Mouse (Mus musculus) midbrain, postnatal 0 days (tissue): ENCODE measurements around the gene Gpr142. TPM values are rescaled to one million over a fixed set of nuclear protein-coding genes. Genes with fewer than 3 reads are reported as not detected.

Experiments used
- ATAC-seq: fragments of 200-750 bp; cut with Nextera tagmentation; 2 replicates; pipeline ENCODE4 v1.8.0; 2017; ENCODE audit warnings: moderate number of reproducible peaks, mild to moderate bottlenecking, moderate TSS enrichment, moderate library complexity; ENCODE audit not compliant: low FRiP score
- DNase-seq: peaks from one replicate; pipeline ENCODE4 v3.0.0-alpha.2; 2015; ENCODE audit warnings: low spot score
- H3K27ac ChIP-seq: fragments of 300-500 bp; sonication (generic); 2 replicates; pipeline ENCODE4 v1.5.1; 2014; ENCODE audit warnings: low read depth, mild to moderate bottlenecking, low read length, mixed read lengths
- H3K27me3 ChIP-seq: fragments of 300-500 bp; sonication (generic); 2 replicates; pipeline ENCODE4 v1.6.1; 2014; ENCODE audit warnings: low read length, control low read depth, mixed read lengths; ENCODE audit not compliant: insufficient read depth
- H3K36me3 ChIP-seq: fragments of 300-500 bp; sonication (generic); 2 replicates; pipeline ENCODE4 v1.6.1; 2014; ENCODE audit warnings: low read length, control low read depth, mixed read lengths; ENCODE audit not compliant: insufficient read depth
- H3K4me1 ChIP-seq: fragments of 300-500 bp; sonication (generic); 2 replicates; pipeline ENCODE4 v1.6.1; 2014; ENCODE audit warnings: mild to moderate bottlenecking, control low read depth, antibody characterized with exemption, low read length, mixed read lengths; ENCODE audit not compliant: insufficient read depth
- H3K4me2 ChIP-seq: fragments of 300-500 bp; sonication (generic); 2 replicates; pipeline ENCODE4 v1.6.1; 2014; ENCODE audit warnings: low read depth, mild to moderate bottlenecking, low read length, mixed read lengths; ENCODE audit not compliant: poor library complexity, severe bottlenecking
- H3K4me3 ChIP-seq: fragments of 300-500 bp; sonication (generic); 2 replicates; pipeline ENCODE4 v1.5.1; 2014; ENCODE audit warnings: low read depth, mild to moderate bottlenecking, low read length, moderate library complexity
- H3K9ac ChIP-seq: fragments of 300-500 bp; sonication (generic); replicated peaks from 2 replicates; pipeline ENCODE4 v1.6.1; 2014; ENCODE audit warnings: mild to moderate bottlenecking, low read length, moderate library complexity, mixed read lengths; ENCODE audit not compliant: poor library complexity, severe bottlenecking
- H3K9me3 ChIP-seq: fragments of 300-500 bp; sonication (generic); 2 replicates; pipeline ENCODE4 v1.6.1; 2016; ENCODE audit warnings: low read length, control low read depth
- CTCF ChIP-seq: IDR thresholded peaks from 2 replicates; pipeline ENCODE4 v1.5.1; 2016; ENCODE audit warnings: antibody characterized with exemption, mild to moderate bottlenecking
- WGBS: fragments of 180-500 bp; shearing (Covaris S2); extraction: QIAGEN DNeasy Blood & Tissue Kit; methylation state at CpG from one replicate; pipeline ENCODE4 v1.1.7; 2014; 5-methylcytosine and 5-hydroxymethylcytosine counted together
- polyA plus RNA-seq: library from polyadenylated mRNA; unstranded; fragments of >200 nt; fragmentation: Nextera tagmentation; extraction: Ambion mirVana; gene quantifications from 2 replicates; pipeline ENCODE4 v1.2.1, GENCODE M21; 2015
- total RNA-seq: library from RNA; depleted of rRNA; stranded (reverse); fragments of >200 nt; gene quantifications from 2 replicates; pipeline ENCODE4 v1.2.3, GENCODE M21; 2014

Gpr142 gene
- total and polyA plus RNA-seq, 2 experiments from 2014 or later, result not detected

DNA sequence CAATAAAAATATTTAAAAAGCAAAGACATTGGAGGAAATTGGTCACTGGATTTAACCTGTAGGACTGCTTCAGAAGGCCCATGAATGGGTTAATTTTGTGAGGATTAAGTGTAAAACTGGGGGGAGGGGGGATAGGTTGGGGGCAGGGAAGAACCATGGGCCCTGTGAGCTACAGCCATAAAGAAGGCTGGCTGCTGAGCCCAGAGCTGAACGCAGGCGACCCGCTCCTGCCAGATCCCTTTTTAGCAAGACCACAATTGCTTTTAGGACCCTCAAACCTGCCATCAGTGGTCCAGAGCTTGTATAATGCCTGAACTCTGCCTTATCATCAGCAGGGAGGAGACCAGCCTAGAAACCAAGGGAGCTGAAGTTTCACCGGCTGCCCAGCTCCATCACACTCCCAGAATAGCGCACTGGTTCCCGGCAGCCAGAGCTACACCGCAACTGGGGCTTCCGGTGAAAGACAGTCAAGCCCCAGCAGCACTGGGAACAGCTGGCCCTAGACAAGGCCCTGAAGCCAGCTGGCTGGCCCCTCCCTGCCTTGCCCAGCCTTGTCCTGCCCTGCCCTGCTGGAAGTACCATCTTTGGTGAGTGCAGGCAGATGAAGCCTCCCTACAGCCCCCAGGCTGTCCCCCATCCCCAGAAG is 45.2 kb downstream of the Gpr142 start:
- DNase-seq (no peak), ATAC-seq (no peak)
- no peak overlapping the region for H3K9ac ChIP-seq
- WGBS, result 12% methylated on average over 8 of the region's 8 CpGs
- H3K27me3 ChIP-seq, result 0 out of 2 replicates have a peak, but pooled peaks cover 3% of the 10 kb centered on the region
- H3K27ac ChIP-seq, result no peak overlapping the region
- no peaks in the 10 kb centered on the region for H3K4me1 ChIP-seq
- TF ChIP-seq CTCF, result no peak
- H3K4me3 ChIP-seq, result no peak overlapping the region
- no peaks in the 10 kb centered on the region for H3K36me3 ChIP-seq
- no peak overlapping the region for H3K4me2 ChIP-seq
- no peaks in the 10 kb centered on the region for H3K9me3 ChIP-seq

DNA sequence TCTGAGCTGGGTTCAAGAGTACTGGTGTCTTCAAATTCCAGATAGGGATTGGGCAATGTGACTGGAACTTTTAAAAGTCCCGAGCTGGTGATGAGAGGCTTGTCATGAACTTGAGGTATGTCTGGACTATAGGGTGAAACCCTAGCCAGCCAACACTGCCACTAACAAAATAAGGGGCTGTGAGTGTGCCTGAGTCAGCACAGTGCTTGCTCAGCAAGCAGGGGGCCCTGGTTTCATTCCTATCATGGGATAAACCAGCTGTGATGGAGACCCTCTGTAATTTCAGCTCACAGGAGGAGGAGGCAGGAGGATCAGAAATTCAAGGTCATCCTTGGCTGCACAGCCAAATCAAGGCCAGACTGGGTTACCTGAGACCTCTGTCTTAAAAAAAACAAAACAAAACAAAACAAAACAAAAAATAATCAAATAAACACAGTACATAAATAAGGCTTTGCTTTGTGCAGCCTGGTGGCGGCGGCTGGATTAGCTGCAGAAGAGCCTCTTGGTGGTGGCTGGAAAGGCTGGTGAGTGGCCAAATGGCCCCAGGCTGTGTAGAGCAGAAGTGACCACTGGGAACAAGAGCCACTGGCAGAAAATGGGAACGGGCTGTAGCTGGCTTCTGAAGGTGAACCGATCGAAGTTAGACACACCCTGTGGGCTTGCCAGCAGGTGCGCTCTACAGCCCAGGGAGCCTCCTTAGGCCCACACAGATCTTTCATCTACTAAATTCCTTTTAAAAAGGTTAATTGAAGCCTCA is 45.9 kb downstream of the Gpr142 start:
- Histone ChIP-seq H3K4me2 (no peak overlapping the region), H3K9me3 (no peaks in the 10 kb centered on the region), H3K27me3 (peaks cover 6% of the 10 kb centered on the region), H3K9ac (no peak overlapping the region), H3K4me1 (no peaks in the 10 kb centered on the region), H3K27ac (no peak overlapping the region), H3K36me3 (no peaks in the 10 kb centered on the region), H3K4me3 (no peak overlapping the region)
- ATAC-seq (no peak), DNase-seq (no peak)
- 66% methylated on average over 7 of the region's 7 CpGs for WGBS
- no peak for TF ChIP-seq CTCF

DNA sequence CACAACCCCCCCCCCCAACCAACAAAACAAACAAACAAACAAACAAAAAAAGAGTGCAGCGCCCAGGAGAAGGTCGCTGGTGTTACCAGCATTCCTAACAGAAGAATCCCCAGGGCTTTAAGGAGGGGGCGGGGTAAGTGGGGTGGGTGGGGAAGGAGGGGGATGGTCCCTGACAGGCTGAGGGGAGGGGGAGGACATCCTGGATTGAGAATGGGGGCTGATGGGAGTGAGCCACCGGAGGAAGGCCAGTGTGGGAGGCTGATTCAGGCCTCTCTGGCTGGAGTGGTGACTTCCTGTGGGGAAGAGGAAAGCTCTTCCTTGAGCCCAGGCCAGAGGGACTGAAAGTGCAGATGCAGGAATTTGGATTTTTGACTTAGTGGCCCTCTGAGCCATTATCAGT is 47.6 kb downstream of the Gpr142 start:
- 81% methylated on average over 4 of the region's 4 CpGs for WGBS
- H3K4me3 ChIP-seq, result no peak overlapping the region
- no peak overlapping the region for H3K27ac ChIP-seq
- H3K4me1 ChIP-seq, result no peaks in the 10 kb centered on the region
- no peak overlapping the region for H3K9ac ChIP-seq
- no peak for TF ChIP-seq CTCF
- no peak overlapping the region for H3K4me2 ChIP-seq
- H3K9me3 ChIP-seq, result no peaks in the 10 kb centered on the region
- H3K36me3 ChIP-seq, result no peaks in the 10 kb centered on the region
- H3K27me3 ChIP-seq, result peaks cover 13% of the 10 kb centered on the region
- ATAC-seq (no peak), DNase-seq (no peak)

DNA sequence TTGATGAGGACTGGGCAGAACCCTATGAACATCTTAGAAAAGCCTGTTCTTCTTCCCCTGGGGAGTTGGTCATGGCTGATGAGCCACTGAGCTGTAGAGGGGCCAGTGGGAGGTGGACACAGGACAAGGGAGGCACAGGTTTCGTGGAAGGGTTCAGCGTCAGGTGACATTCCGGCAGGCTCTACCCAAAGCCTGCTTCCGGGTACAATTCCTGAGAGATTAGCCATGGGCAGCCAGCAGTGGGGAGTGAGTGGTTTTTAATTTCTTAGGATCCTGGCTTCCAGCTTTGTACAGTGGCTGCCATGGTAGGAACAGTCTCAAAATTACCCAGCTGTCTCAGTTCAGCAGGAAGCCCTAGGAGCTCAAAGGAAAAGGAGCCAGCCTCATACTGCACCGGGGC is 48.3 kb downstream of the Gpr142 start:
- no peak for DNase-seq

DNA sequence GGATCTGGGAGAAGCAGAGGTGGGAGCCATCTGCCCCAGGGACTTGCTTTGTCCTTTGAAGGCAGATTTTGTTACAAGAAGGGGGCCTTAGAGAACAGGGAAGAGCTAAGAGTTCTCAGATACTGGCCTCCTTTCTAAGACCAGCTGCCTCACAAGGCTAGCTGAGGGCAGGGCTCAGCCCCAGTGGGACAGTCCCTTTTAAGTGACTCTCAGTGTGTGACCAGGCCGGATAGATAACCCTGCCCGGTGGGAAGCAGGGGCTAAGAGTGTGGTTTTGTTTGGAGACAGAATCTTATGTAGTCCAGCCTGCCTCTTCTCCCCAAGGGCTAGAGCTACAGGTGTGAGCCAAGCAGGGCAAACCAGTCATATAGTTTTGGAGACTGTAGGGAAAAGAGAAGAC is 50.8 kb downstream of the Gpr142 start:
- ATAC-seq (no peak), DNase-seq (no peak)
- Histone ChIP-seq H3K4me1 (0 out of 2 replicates have a peak, but pooled peaks cover 4% of the 10 kb centered on the region), H3K9ac (no peak overlapping the region), H3K27me3 (peaks cover 39% of the 10 kb centered on the region), H3K4me2 (no peak overlapping the region), H3K4me3 (no peak overlapping the region), H3K36me3 (no peaks in the 10 kb centered on the region), H3K9me3 (no peaks in the 10 kb centered on the region), H3K27ac (no peak overlapping the region)
- WGBS, result 20% methylated on average over 2 of the region's 2 CpGs
- TF ChIP-seq CTCF, result no peak

More for the DNA sequence above, 48.3 kb downstream of the Gpr142 start:
- Histone ChIP-seq H3K4me3 (no peak overlapping the region), H3K4me1 (0 out of 2 replicates have a peak, but pooled peaks cover 1% of the 10 kb centered on the region), H3K4me2 (no peak overlapping the region), H3K27ac (no peak overlapping the region), H3K9ac (no peak overlapping the region), H3K27me3 (peaks cover 19% of the 10 kb centered on the region), H3K36me3 (no peaks in the 10 kb centered on the region), H3K9me3 (no peaks in the 10 kb centered on the region)
- 78% methylated on average over 5 of the region's 5 CpGs for WGBS
- TF ChIP-seq CTCF, result no peak
- no peak for ATAC-seq

DNA sequence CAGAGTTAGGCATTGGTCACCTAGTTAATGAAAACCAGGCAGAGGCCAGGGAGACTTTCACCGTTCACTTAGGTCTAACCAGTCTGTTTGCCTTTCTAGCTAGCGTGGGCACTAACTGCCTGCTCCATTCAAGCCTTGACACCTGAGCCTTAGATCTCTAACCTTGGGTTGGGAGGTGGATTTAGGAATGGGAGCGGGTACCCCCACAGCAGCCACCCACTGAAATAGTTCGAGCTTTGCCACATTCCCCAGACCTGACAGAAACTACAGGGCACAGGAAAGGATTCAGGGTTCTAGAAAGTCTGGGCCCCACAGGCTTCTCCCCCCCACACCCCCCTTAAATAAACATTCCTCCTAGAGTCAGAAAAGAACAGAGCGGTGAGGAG is 51.3 kb downstream of the Gpr142 start:
- H3K27ac ChIP-seq, result no peak overlapping the region
- peaks cover 42% of the 10 kb centered on the region for H3K27me3 ChIP-seq
- H3K36me3 ChIP-seq, result no peaks in the 10 kb centered on the region
- H3K4me3 ChIP-seq, result no peak overlapping the region
- peak overlapping the region; percentile 97; the same call in 1 of the 2 replicates for H3K4me2 ChIP-seq
- DNase-seq (no peak), ATAC-seq (no peak)
- H3K9ac ChIP-seq, result no peak overlapping the region
- H3K4me1 ChIP-seq, result 0 out of 2 replicates have a peak, but pooled peaks cover 4% of the 10 kb centered on the region
- no peak for TF ChIP-seq CTCF
- 23% methylated on average over 5 of the region's 5 CpGs for WGBS
- H3K9me3 ChIP-seq, result no peaks in the 10 kb centered on the region
